Mouse (Mus musculus) liver, embryonic 13.5 days (tissue): ENCODE data around the gene Cux1. TPM values are rescaled to one million over a fixed set of nuclear protein-coding genes. Genes with fewer than 3 reads are reported as not detected.

Experiments
- ATAC-seq: fragments of 200-750 bp; cut with Nextera tagmentation; 2 replicates; pipeline ENCODE4 v1.8.0; 2017; ENCODE audit warnings: low read depth, mild to moderate bottlenecking, moderate number of reproducible peaks, moderate library complexity
- DNase-seq: peaks from one replicate; pipeline ENCODE4 v3.0.0; 2022
- H3K27ac ChIP-seq: fragments of 300-500 bp; sonication (generic); 2 replicates; pipeline ENCODE4 v1.5.1; 2015; ENCODE audit warnings: moderate library complexity, mild to moderate bottlenecking, inconsistent platforms
- H3K27me3 ChIP-seq: fragments of 300-500 bp; sonication (generic); 2 replicates; pipeline ENCODE4 v1.6.1; 2015; ENCODE audit warnings: mild to moderate bottlenecking, inconsistent platforms
- H3K36me3 ChIP-seq: fragments of 300-500 bp; sonication (generic); 2 replicates; pipeline ENCODE4 v1.6.1; 2015; ENCODE audit warnings: mild to moderate bottlenecking, inconsistent platforms
- H3K4me1 ChIP-seq: fragments of 300-500 bp; sonication (generic); replicated peaks from 2 replicates; pipeline ENCODE4 v1.6.1; 2015; ENCODE audit warnings: inconsistent platforms
- H3K4me2 ChIP-seq: fragments of 300-500 bp; sonication (generic); 2 replicates; pipeline ENCODE4 v1.6.1; 2015; ENCODE audit warnings: inconsistent platforms, mild to moderate bottlenecking, moderate library complexity
- H3K4me3 ChIP-seq: fragments of 300-500 bp; sonication (generic); replicated peaks from 2 replicates; pipeline ENCODE4 v1.5.1; 2015; ENCODE audit warnings: mild to moderate bottlenecking, inconsistent platforms
- H3K9ac ChIP-seq: fragments of 300-500 bp; sonication (generic); 2 replicates; pipeline ENCODE4 v1.6.1; 2015; ENCODE audit warnings: mild to moderate bottlenecking, inconsistent platforms
- H3K9me3 ChIP-seq: fragments of 300-500 bp; sonication (generic); replicated peaks from 2 replicates; pipeline ENCODE4 v1.6.1; 2016; ENCODE audit warnings: inconsistent platforms
- WGBS: fragments of 180-500 bp; shearing (Covaris S2); methylation state at CpG from one replicate; pipeline ENCODE4 v1.1.7; 2015; ENCODE audit not compliant: insufficient replicate concordance; 5-methylcytosine and 5-hydroxymethylcytosine counted together
- polyA plus RNA-seq: library from polyadenylated mRNA; unstranded; fragments of >200 nt; fragmentation: Nextera tagmentation; extraction: Ambion mirVana; gene quantifications from 2 replicates; pipeline ENCODE4 v1.2.1, GENCODE M21; 2015

The Cux1 gene
- polyA plus RNA-seq, 1 experiment from 2014 or later: 16.6 TPM

GRCm38 (mm10) chr5:136248441-136248840 lies 318.8 kb downstream of the Cux1 start:
- H3K27ac ChIP-seq: 0 out of 2 replicates have a peak overlapping the region, but pooled peaks have one; percentile 11
- H3K36me3 ChIP-seq: no peaks in the 10 kb centered on the region
- no peak overlapping the region for H3K9ac ChIP-seq
- WGBS: 47% methylated on average over 6 of the region's 6 CpGs
- no peak for DNase-seq
- H3K27me3 ChIP-seq: peaks cover 28% of the 10 kb centered on the region
- ATAC-seq: no peak
- H3K9me3 ChIP-seq: no peaks in the 10 kb centered on the region
- H3K4me1 ChIP-seq: peaks cover 24% of the 10 kb centered on the region
- no peak overlapping the region for H3K4me3 ChIP-seq
- H3K4me2 ChIP-seq: no peak overlapping the region

- Histone ChIP-seq H3K36me3 (no peaks in the 10 kb centered on the region), H3K4me1 (peaks cover 28% of the 10 kb centered on the region), H3K27ac (peak within 1 kb of the TSS; percentile 63), H3K9me3 (no peaks in the 10 kb centered on the region), H3K27me3 (peaks cover 37% of the 10 kb centered on the region), H3K9ac (no peak within 1 kb of the TSS), H3K4me2 (peak within 1 kb of the TSS; percentile 77), H3K4me3 (peak within 1 kb of the TSS; percentile 66)
- ATAC-seq: no peak
- DNase-seq: no peak
- 34% methylated on average over 2 of the region's 2 CpGs for WGBS
These were observed 320.8 kb downstream of the Cux1 start, which contains the start of gene Sh2b2 for GRCm38 (mm10) chr5:136246452-136246838. TSS of gene Sh2b2 (minus strand) at chr5:136246556.

- Histone ChIP-seq H3K27ac (peak overlapping the region; percentile 63), H3K9ac (no peak overlapping the region), H3K4me3 (peak overlapping the region; percentile 66), H3K4me1 (peaks cover 34% of the 10 kb centered on the region), H3K36me3 (no peaks in the 10 kb centered on the region), H3K4me2 (peak overlapping the region; percentile 77), H3K27me3 (peaks cover 37% of the 10 kb centered on the region), H3K9me3 (no peaks in the 10 kb centered on the region)
- DNase-seq: no peak
- 0 out of 2 replicates have a peak, but pooled peaks have one; percentile 1 for ATAC-seq
- WGBS: 23% methylated on average over 15 of the region's 15 CpGs
These were observed 321.5 kb downstream of the Cux1 start for GRCm38 (mm10) chr5:136245541-136246451.

GRCm38 (mm10) chr5:136244762-136245540 lies 322.3 kb downstream of the Cux1 start:
- WGBS: under 1% methylated on average over 50 of the region's 57 CpGs
- peak overlapping the region; percentile 66 for H3K4me3 ChIP-seq

GRCm38 (mm10) chr5:136243851-136244761 lies 323.2 kb downstream of the Cux1 start:
- H3K4me1 ChIP-seq: peaks cover 34% of the 10 kb centered on the region
- peak overlapping the region; percentile 66 for H3K4me3 ChIP-seq
- H3K27me3 ChIP-seq: peaks cover 42% of the 10 kb centered on the region
- H3K9ac ChIP-seq: peak overlapping the region; percentile 60
- H3K36me3 ChIP-seq: no peaks in the 10 kb centered on the region
- ATAC-seq (peak; percentile 27), DNase-seq (no peak)
- H3K4me2 ChIP-seq: peak overlapping the region; percentile 77
- 1% methylated on average over 67 of the region's 67 CpGs for WGBS
- H3K27ac ChIP-seq: no peak overlapping the region
- H3K9me3 ChIP-seq: no peaks in the 10 kb centered on the region

More at GRCm38 (mm10) chr5:136244762-136245540, 322.3 kb downstream of the Cux1 start:
- peak; percentile 66 for ATAC-seq
- peak overlapping the region; percentile 39; the same call in 1 of the 2 replicates for H3K27ac ChIP-seq
- peak; percentile 26 for DNase-seq
- no peaks in the 10 kb centered on the region for H3K9me3 ChIP-seq
- H3K9ac ChIP-seq: peak overlapping the region; percentile 60
- H3K4me2 ChIP-seq: peak overlapping the region; percentile 77
- peaks cover 41% of the 10 kb centered on the region for H3K27me3 ChIP-seq
- H3K36me3 ChIP-seq: no peaks in the 10 kb centered on the region
- peaks cover 34% of the 10 kb centered on the region for H3K4me1 ChIP-seq

GRCm38 (mm10) chr5:136241161-136241560 lies 326.1 kb downstream of the Cux1 start:
- Histone ChIP-seq H3K4me2 (no peak overlapping the region), H3K9ac (no peak overlapping the region), H3K36me3 (no peaks in the 10 kb centered on the region), H3K4me3 (no peak overlapping the region), H3K27ac (no peak overlapping the region), H3K9me3 (no peaks in the 10 kb centered on the region), H3K27me3 (peaks cover 64% of the 10 kb centered on the region), H3K4me1 (peaks cover 40% of the 10 kb centered on the region)
- DNase-seq: no peak
- ATAC-seq: no peak
- 78% methylated on average over 6 of the region's 6 CpGs for WGBS

GRCm38 (mm10) chr5:136240381-136240780 lies 326.9 kb downstream of the Cux1 start:
- Histone ChIP-seq H3K4me2 (no peak overlapping the region), H3K4me3 (no peak overlapping the region), H3K9ac (no peak overlapping the region), H3K27me3 (peaks cover 61% of the 10 kb centered on the region), H3K9me3 (no peaks in the 10 kb centered on the region), H3K4me1 (peaks cover 33% of the 10 kb centered on the region), H3K27ac (no peak overlapping the region), H3K36me3 (no peaks in the 10 kb centered on the region)
- WGBS: 43% methylated on average over 1 of the region's 1 CpGs
- DNase-seq (no peak), ATAC-seq (no peak)

GRCm38 (mm10) chr5:136237607-136238006 lies 329.7 kb downstream of the Cux1 start:
- DNase-seq (no peak), ATAC-seq (no peak)
- Histone ChIP-seq H3K4me2 (peak overlapping the region; percentile 52), H3K9me3 (no peaks in the 10 kb centered on the region), H3K9ac (no peak overlapping the region), H3K4me3 (peak overlapping the region; percentile 12; the same call in 1 of the 2 replicates), H3K4me1 (peaks cover 15% of the 10 kb centered on the region), H3K27me3 (peaks cover 34% of the 10 kb centered on the region), H3K27ac (no peak overlapping the region), H3K36me3 (no peaks in the 10 kb centered on the region)
- 4% methylated on average over 19 of the region's 19 CpGs for WGBS

- H3K4me3 ChIP-seq: no peak overlapping the region
- ATAC-seq: no peak
- no peak overlapping the region for H3K27ac ChIP-seq
- DNase-seq: no peak
- peaks cover 38% of the 10 kb centered on the region for H3K27me3 ChIP-seq
- peaks cover 13% of the 10 kb centered on the region for H3K4me1 ChIP-seq
- H3K9ac ChIP-seq: no peak overlapping the region
- WGBS: 64% methylated on average over 5 of the region's 5 CpGs
- H3K36me3 ChIP-seq: 0 out of 2 replicates have a peak, but pooled peaks cover 5% of the 10 kb centered on the region
- H3K4me2 ChIP-seq: no peak overlapping the region
- H3K9me3 ChIP-seq: no peaks in the 10 kb centered on the region
These were observed 330.7 kb downstream of the Cux1 start for GRCm38 (mm10) chr5:136236611-136237010.

- Histone ChIP-seq H3K9me3 (no peaks in the 10 kb centered on the region), H3K27me3 (peaks cover 10% of the 10 kb centered on the region), H3K36me3 (0 out of 2 replicates have a peak, but pooled peaks cover 9% of the 10 kb centered on the region), H3K4me2 (no peak overlapping the region), H3K4me1 (peaks cover 8% of the 10 kb centered on the region; the same call in 1 of the 2 replicates), H3K9ac (no peak overlapping the region), H3K27ac (no peak overlapping the region), H3K4me3 (no peak overlapping the region)
- WGBS: 62% methylated on average over 4 of the region's 4 CpGs
- ATAC-seq (no peak), DNase-seq (no peak)
These were observed 336.8 kb downstream of the Cux1 start for GRCm38 (mm10) chr5:136230348-136231035.
